Mouse (Mus musculus) C2C12 (cell line): Measurements from ENCODE around the gene Dcun1d4.

ENCODE experiments used
- CEBPB ChIP-seq: IDR thresholded peaks from one replicate; pipeline ENCODE4 v1.6.1; 2011; ENCODE audit warnings: low read depth, mild to moderate bottlenecking, control low read depth, moderate library complexity
- CTCF ChIP-seq: IDR thresholded peaks from one replicate; pipeline ENCODE4 v1.5.1; 2011; ENCODE audit not compliant: control insufficient read depth, insufficient read depth, insufficient read length
- MAX ChIP-seq: IDR thresholded peaks from one replicate; pipeline ENCODE4 v1.6.1; 2011; ENCODE audit warnings: mild to moderate bottlenecking, control low read depth
- MYOD1 ChIP-seq: IDR thresholded peaks from one replicate; pipeline ENCODE4 v1.6.1; 2011; ENCODE audit warnings: low read depth; ENCODE audit not compliant: control insufficient read depth, insufficient read length

GRCm38 (mm10) chr5:73598943-73599695, 118.3 kb downstream of the Dcun1d4 start:
- TF ChIP-seq CTCF: no peak
- TF ChIP-seq MAX: no peak
- no peak for TF ChIP-seq MYOD1
- no peak for TF ChIP-seq CEBPB
